Mouse (Mus musculus): ENCODE data around the gene Hdac4.

Hdac4 gene

DNA sequence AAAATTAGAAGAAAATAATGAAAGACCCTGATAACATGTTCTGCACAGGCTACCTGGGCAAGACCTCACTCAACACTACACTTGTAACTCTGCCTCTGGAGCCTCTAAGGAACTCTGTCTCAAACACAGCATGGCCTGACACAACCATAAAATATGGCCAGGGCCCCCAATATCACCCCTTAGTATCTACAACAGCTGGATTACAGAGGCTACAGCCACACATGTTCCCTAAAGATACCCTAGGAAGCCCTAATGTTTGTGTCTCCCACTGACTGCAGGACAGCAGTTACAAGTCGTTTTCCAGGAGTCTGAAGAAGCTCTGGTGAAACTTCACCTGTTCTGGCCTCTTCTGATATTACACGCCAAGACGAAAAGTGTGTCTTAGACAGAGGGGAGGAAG lies 65.7 kb downstream of the Hdac4 start:
- DNase-seq: no peak

DNA sequence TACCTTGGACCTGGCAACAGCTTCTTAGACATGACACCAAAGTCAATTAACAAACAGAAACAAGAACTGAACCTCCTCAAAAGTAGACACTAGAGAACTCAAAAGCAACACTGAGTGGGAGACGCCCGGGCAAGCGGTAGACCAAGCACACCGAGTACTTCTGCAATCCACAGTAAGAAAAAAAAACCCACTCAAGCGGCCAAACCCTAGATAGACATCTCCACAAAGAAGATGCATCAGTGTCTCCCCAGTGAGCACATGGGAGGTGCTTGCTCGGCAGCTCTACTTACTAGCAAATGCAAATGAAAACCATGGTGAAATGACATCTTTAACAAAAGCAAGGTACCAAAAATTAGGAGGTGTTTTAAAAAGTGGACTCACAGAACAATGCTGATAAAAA lies 67.7 kb downstream of the Hdac4 start:
- DNase-seq: no peak

DNA sequence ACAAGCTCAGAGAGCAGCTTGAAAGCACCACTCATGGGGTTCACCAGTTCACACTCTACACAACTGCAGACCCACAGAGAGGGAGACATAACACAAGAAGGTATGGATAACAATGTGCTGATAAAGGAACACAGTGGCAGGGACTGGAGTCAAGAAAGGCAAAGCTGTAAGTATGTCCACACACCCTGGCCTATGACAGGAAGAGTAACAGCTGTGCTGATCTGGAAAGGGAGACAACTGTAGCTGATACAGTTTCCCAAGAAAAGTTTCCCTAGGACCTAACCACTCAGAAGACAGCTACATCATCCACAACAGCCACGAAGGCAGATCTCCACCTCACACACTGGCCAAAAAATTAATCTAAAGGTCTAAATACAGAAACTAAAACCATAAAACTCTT lies 68.1 kb downstream of the Hdac4 start:
- no peak for DNase-seq

DNA sequence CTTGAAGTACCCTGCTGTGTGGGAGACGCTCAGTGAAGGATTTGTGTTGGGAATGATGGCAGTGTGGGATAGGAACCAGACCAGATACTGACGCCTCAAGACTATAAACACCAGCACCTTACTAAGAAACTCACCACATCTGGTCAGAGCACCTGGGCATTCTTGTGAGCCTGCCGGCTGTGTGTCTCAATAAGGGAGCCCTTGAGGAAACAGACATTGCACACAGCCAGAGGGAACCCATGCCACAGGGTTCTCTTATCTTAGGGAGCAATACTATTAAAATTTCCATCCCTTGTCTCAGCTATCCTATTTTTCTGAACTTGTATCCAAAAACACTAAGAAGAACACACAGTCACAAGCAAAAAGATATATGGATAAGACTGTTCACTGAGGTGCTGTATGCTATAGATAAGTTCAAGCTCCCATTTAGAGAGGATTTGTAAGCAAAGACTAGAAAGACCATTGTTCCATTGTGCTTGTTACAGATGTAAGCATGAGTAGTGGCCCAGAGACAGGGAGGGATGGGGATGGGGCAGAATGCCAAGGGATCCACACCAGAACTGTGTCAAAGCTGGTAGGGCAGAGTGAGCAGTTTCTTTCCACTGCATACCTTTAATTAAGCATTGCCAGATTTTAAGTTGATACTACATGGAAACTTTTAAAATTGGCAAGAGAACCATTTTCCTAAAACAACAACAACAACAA lies 70.8 kb downstream of the Hdac4 start:
- DNase-seq: no peak

DNA sequence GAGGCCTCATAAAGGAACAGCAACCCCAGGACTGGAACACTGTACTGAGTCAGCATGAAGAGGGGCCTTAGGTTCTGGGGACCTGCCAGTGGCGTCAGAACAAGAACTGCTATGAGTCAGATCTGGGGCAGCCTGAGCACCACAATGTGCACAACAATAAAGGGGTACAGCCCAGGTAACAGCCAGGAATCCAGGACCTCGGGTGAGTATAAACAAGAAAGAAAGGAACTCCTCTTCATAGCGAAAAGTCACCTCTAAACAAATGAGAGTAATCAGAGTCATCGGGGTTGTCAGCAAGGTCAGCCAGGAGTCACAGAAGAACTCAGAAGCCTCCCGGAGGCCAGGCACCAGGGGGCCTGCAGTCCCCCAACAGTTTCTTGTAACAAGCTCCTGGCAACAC lies 76.2 kb downstream of the Hdac4 start:
- DNase-seq: no peak

DNA sequence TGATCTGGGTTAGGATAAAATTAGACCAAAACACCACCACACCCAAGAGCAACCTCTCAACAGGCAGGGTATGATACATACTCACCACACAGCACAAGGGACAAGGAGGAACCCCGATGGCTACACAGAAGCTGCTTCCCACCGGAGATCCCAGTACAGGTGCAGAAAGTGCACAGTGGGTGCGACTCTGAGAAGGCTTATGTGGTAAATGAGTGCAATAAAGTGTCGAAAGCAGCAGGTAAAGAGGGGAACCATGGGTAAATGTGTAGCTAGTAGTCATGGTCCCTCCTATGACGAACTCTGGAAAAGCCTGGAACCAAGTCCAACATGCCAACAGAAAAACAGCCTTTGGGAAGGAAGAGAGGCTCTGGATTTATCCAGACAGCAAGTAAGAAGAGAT lies 77.9 kb downstream of the Hdac4 start:
- no peak for DNase-seq

DNA sequence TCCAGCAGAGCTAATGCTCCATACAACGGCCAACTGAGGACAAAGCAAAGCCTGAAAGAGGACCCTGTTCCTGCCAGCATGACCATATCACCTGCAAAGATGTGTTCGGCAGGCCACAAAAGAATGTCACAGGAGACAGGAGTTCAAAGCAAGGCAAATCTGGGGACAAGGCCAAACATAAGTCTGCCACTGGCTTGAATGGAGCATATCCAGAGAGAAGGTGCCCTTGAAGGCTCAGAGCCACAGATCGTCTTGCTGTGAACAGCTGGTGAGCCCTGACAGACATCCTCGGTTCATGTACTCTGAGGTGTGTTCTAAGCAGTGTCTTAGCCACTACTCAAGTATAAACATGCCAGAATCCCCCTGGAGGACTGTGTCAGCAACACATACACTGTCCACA lies 79.3 kb downstream of the Hdac4 start:
- DNase-seq: no peak

DNA sequence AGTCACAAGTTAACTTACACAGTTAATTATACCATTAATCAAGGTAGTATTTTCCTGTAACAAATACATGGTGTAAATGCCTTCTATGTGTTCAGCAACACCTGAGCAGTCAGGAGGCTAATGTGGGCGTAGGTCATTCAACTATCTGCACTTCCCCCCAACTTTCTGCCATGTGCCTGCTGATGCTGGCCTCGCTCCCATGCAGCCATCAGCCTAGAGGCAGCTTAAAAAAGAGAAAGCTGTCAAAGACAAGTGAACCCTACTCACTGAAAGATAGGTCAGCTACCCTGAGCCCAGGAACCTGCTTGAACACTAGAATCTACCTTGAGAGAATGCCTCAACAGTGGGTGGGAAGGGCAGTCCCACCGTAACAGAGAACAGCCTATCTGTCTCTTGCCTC lies 81.4 kb downstream of the Hdac4 start:
- DNase-seq: no peak

DNA sequence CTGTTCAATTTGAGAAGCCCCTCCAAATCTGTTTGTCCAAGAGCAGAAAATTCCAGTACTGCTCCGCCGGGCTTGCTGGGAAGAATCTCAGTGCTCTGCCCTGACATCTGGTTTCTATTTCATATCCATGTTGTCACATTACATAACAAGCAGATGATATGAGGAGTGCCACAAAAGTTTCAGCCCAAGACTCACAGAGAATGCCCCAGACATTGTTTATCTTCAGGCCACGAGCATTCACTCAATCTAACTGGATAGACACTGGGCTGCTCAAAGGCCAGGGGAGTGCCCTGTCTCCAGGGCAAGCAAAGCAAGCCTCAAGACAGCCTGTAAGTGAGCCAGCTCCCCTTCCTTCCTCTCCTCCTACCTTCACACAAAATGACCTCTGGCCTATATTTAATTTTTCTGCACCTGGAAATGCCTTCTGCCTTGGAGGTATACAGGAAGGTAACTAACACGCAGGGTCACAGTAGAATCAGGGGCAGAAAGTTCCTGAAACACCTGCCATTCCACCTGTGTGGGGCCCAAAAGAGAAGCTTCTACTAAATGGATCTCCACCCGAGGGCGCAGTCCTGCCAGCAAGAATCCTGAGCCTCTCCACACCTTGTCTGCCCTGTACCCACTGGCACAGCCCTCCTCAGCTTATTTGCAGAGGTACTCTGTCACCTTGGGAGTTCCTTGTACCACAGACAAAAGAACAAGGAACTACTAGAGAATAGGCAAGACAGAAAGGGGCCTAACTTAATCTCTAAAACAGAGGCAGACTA lies 82.1 kb downstream of the Hdac4 start:
- DNase-seq: no peak

DNA sequence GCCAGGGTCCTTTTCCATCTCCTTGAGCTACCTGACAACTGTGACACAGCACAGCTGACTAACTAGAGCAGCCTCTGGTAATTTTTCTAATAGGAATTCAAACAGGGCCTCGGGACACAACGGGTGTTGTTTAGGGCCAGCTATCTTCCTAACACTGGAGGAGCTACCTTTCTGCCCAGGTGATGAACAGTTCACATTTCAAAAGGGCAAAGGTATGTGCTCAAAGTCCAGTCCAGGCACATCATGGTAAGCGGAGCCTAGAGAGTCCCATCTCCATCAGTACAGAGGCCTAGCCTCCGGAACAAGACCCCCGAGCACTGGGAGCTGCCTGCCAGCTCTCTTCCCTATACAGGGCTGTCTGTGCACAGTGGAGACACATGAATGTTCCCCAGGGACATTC lies 82.9 kb downstream of the Hdac4 start:
- DNase-seq: no peak

DNA sequence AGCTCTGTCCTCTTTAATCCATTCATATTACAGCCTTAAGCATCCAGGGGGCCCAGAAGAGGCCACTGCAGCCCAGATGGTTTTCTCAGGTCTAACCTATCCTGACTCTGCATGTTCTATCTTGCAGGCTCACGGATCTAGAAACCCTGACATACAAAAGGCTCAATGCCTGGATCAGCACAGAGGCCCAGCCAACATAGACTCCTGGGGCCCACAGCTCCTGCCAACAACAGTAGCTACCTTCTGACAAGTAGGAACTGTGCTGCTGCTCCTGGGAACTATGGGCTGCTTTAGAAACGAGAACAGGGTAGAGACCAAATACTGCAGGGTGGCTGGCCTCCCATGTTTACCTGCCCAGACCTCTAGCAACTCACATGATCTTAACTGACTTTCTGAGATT lies 83.9 kb downstream of the Hdac4 start:
- no peak for DNase-seq

DNA sequence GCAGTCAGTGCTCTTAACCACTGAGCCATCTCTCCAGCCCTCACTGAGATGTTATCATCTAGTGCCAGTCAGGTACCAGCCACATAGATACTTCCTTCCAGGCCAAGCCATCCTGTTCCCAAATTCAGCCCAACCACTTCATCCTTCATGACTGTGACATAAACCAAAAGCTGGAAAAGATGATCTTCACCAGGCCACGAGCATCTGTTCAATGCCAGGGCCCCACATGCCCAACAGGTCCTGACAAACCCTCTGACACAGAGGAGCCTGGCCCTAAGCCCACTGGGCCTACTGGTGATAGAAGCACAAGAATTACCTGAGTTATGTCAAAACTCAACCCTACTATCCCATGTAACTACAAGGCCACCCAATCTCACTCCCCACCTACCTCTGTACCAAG lies 84.5 kb downstream of the Hdac4 start:
- DNase-seq: no peak

DNA sequence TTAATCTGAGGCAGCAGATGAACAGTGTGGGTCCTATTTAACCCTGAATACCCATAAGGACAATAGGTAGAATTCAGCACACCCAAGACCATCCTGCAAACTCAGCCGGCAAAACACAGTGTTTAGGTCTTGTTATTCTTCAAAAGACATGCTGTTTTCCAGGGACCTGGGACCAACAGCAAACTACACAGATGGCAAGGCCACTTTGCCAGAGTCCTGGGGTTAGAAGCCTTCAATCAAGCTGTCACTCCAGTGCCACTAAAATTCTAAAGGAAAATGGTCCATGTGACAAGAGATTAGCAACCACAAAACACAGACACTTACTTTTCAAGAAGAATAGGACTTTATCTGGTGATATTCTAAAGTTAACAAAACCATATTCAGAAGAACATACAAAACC lies 86.3 kb downstream of the Hdac4 start:
- DNase-seq: no peak

DNA sequence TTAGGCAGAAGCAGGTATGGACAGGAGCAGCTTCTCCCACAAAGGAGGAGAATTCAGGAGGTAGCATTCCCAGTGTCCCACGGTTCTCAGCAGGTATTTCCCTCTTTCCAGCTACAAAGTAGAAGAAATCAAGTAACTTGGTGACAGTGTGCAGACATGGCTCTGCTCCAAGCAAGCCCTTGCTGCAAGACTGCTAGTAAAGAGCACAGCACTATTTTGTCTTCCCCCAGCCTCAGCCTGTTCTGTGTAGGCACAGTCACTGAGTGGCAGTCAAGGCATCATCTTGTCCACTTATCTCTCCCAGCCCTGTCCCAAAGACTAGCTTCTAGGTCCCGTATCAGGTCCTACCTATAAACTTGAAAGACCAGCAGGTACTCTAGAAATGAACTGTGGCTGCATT lies 86.9 kb downstream of the Hdac4 start:
- DNase-seq: no peak

DNA sequence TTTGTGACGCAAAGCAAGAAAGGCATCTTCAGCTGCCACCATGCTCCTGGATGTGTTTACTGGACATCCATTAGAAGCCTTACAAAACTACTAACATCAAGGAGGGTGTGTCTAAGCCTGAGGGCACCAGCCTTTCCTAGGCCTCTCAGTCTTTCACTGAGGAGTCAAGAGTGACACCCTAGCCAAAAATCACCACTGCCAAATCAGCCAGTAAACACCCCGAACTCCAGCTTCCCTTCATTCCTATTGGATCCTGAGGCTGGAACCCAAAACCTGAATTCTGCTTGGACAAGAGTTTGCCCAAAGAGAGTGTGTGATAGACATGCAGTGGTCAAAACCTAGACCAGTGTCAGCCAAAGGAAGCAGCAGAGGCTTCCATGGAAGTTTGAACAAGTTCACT lies 87.5 kb downstream of the Hdac4 start:
- no peak for DNase-seq

DNA sequence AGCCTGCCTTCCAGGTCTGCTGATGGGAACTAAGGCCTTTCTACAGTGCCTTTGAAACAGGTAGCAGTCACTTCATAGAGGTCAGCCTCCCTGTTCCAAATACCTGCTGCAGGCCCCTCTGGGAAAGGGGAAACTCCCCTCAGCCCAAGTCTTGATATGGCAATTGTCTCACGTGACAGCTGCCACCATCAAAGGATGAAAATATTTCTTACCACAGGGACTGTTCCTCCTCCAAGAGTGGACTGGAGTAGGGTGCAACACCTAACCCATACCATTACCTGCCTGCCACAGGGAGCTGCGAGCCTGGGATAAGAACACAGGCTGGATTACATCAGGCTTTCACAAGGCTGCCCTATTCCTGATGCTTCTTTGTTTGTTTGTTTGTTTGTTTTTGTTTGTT lies 88.0 kb downstream of the Hdac4 start:
- no peak for DNase-seq

DNA sequence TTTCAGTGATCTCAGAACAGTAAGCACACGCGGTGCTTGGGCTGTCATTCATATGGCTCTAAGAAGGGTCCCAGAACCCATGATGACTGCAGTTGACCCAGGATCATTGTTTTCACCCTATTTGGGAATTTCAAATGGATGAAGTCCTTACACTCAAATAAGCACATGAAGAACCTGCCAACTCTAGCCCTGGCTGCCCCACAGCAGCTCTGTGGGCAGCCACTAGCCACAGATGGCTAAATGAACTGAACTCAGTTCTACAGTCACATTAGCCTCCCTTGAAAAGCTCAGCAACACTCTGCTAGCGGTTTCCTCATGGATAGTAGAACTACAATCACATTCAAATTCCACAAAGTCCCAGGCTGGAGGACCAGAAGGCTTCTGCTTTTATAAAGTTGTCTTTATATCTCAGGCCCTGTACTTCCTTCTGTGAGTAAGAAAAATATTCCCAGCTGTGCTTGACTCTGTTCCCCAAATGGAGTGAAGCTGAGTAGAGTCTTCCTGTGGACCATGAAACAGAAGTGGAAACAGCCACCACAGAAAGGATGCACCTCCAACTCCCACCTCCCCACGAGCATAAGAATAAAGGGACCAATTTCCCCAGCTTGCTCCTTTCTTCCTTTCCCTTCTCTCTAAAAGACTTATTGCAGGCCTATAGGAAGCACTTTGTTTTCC lies 88.9 kb downstream of the Hdac4 start:
- no peak for DNase-seq

DNA sequence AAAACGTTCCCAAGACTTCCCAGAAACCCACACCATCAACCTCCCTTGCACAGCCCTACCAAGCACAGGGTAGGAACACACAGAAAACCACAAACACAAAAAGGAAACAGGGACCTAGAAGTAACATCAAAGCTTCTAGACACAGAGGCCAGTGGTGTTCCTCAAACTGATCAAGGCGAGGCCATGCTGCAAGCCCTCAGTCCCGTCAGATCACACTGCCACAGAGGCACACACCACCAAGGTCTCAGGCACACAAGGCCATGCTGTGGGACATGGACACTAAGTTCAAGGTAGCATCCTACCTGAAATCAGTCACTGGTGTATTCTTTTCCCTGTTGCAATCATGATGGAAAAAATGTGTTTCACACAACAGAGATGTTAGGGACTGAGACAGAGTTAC lies 90.8 kb downstream of the Hdac4 start:
- DNase-seq: no peak

DNA sequence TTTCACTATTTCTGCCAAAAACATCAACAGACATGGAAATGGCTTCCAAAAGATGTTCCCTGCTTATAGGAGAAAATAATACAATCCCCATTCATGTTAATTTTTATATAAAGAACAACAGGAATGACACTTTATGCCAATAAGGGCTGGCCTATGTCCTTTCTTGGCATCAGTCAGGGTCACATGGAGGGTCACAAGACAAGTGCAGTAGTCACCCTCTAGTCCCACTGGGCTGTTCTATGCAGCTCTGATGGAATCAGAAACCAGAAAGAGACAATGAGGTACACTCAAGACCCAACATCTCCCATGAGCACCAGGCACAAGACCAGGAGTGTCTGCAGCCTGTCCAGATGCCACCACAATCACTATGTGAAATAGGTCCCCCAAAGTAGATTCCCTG lies 91.5 kb downstream of the Hdac4 start:
- no peak for DNase-seq

DNA sequence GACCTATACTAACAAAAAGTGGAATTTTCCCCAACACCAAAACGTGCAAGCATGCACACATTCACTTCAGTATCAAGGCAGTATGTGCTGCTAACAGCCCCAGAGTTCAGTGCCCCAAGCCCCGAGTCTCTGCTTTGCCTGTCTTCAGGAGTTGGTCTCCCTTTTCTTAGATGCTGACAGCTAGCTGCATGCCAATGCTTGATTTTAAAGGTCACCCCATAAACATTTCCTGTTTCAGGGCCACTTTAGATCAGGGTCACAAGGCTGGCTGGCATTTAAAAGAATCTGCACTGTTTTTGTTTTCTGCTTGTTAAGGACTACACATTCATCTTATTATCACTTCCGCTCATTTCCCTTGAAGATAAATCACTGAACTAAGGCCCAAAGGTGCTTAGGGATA lies 92.1 kb downstream of the Hdac4 start:
- no peak for DNase-seq

DNA sequence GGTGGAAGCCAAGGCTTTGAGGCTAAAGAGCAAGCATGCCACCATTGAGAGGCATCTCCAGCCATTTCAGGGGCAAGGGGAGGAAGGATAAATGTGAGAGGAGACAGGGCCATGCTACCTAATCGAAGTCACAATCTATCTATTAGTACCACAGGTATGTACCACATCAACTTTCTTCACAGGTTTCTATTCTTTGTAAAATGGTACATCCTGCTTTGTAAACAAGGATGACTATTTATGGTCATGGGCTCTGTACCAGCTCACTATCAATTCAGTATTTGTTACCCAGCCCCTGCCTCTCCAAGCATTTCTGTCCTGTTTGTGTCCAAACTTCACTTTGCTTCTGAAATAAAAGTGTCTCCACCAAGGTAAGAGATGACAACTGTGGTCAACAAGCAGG lies 92.7 kb downstream of the Hdac4 start:
- no peak for DNase-seq

DNA sequence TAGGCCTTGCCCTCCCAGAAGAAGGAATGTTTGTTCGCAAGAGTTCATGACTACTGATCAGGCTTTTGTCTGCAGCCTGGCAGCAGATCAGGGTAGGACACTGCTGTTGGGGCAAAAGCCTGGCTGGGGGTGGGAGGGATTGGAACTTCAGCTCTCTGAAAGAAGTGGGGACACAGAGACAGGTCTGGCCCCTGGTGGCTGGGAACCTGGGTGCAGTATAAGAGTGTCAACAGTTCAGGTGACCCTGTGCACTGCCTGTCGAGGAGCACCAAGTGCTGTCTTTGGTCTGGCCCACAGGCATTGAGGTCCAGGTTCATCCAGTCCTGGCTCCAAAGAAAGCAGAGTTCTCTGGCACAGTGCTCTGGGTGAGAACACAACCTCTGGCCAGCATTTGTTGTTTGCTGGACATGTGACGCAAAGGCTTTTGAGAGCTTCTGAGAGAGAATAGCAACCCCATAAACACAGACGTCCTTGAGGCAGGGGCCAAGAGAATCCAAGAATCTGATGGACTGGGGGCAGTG lies 95.1 kb downstream of the Hdac4 start:
- DNase-seq: peak; percentile 56

DNA sequence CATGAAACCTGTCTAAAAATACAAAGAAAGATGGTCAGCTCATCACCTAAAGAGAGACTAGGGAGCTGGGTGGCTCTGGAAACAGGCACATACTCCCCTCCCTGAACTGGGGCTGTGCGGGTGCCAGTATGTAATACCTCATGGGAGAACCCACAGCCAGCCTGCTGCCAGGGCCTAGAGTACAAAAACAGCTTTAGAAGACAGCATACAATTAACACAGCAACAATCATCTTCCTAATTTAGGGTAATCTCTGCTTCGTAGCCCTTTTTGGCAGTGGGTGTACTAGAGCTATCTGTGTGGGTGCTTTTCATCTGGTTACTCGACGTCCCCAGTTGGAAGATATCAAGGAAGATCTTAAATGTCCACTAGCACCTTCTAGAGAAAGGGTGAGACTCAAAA lies 95.5 kb downstream of the Hdac4 start:
- DNase-seq: peak; percentile 68

DNA sequence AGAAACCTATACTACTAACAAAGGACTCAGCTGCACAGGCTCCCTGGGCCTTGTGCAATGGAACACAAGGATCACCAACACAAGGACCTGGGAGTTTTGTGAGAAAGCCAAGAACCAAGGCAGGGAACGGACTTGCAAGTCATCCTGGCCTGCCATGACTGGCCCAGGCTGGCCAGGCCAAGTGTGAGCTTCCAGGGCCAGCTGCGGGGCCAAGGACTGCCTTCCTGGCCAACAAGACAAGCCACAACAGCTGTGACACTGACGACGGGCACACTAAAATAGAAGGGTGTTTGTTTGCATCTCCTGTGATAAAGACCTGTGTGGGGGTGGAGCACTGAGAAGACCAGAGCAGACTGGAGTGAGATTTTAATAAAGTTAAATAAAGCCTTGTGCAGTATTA lies 96.0 kb downstream of the Hdac4 start:
- no peak for DNase-seq
